17 mouse cellular contexts compared by ENCODE assay signal in the genomic region with DNA sequence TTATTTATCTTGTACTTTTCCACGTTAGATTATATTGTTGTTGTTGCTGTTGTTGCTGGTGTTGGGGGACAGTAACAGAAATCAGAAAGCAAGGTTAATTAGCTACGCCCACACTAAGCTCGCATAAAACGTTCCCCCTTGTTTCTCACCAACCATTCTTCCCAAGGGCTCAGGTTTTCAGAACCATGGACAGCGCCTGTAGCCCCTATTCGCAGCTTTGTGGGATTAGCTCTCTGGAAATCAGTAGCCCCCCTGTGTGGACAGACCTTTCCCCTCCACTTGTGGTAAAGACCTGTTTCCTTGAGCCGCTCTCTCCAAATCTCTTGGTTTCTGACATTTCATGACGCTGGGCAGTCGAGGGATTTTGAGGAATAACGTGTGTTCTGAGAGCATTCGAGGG. TPM values are rescaled to one million over a fixed set of nuclear protein-coding genes. Genes with fewer than 3 reads are reported as not detected.
A peak's percentile ranks its signal among the peaks of the same experiment; 100 is the strongest.
DNase-seq lines count a peak whose midpoint lies in the region; ATAC-seq and TF ChIP-seq lines count a peak whose summit lies in the region.
"Had no signal": no experiment of that assay in that cellular context is flagged by ENCODE, and none has a peak within 500 bp of the region (broad histone marks: within the 10 kb centered on the region; RNA-seq: fewer than 3 reads in every experiment).

No protein-coding gene starts in this region.

- no peak for TF ChIP-seq CTCF in lung, embryonic 14.5 days (IDR thresholded peaks at IDR 0.05; ENCODE audit: low read depth)

- no peak for ATAC-seq in lung, embryonic 14.5 days (ENCODE audit: insufficient read depth)
- ATAC-seq: lung, postnatal 0 days had no signal

- H3K4me1 ChIP-seq in lung, embryonic 14.5 days (ENCODE audit: insufficient read depth) = no peaks in the 10 kb centered on the region
- H3K4me1 ChIP-seq: embryonic facial prominence, embryonic 12.5 days; forebrain, embryonic 12.5 days; heart, embryonic 12.5 days; kidney, embryonic 15.5 days; midbrain, embryonic 12.5 days had no signal

- no peak overlapping the region for H3K4me2 ChIP-seq in lung, embryonic 14.5 days
- H3K4me2 ChIP-seq: embryonic facial prominence, embryonic 12.5 days; forebrain, embryonic 12.5 days; heart, embryonic 12.5 days; hindbrain, embryonic 14.5 days; kidney, embryonic 15.5 days; midbrain, embryonic 12.5 days had no signal

- H3K9me3 ChIP-seq in lung, embryonic 14.5 days (ENCODE audit: low read depth, low read length) = 0 out of 2 replicates have a peak, but pooled peaks cover 2% of the 10 kb centered on the region

- no peak overlapping the region for H3K9ac ChIP-seq in lung, embryonic 14.5 days
- H3K9ac ChIP-seq: embryonic facial prominence, embryonic 12.5 days; forebrain, embryonic 12.5 days; heart, embryonic 12.5 days; hindbrain, embryonic 14.5 days; kidney, embryonic 15.5 days; midbrain, embryonic 12.5 days had no signal

- H3K27ac ChIP-seq in lung, embryonic 14.5 days (ENCODE audit: low read depth) = no peak overlapping the region
- H3K27ac ChIP-seq: embryonic facial prominence, embryonic 12.5 days; forebrain, embryonic 12.5 days; hindbrain, embryonic 14.5 days; kidney, embryonic 15.5 days; midbrain, embryonic 12.5 days had no signal

- WGBS in lung, embryonic 14.5 days = 35% methylated on average over 11 of the region's 11 CpGs

- no peaks in the 10 kb centered on the region for H3K36me3 ChIP-seq in lung, embryonic 14.5 days (ENCODE audit: insufficient read depth)
- H3K36me3 ChIP-seq: embryonic facial prominence, embryonic 12.5 days; heart, embryonic 12.5 days; kidney, embryonic 15.5 days had no signal

- H3K4me3 ChIP-seq in lung, embryonic 14.5 days (ENCODE audit: low read depth, low read length) = no peak overlapping the region
- H3K4me3 ChIP-seq: embryonic facial prominence, embryonic 12.5 days; forebrain, embryonic 12.5 days; heart, embryonic 12.5 days; kidney, embryonic 15.5 days; midbrain, embryonic 12.5 days had no signal

- H3K27me3 ChIP-seq in lung, embryonic 14.5 days (ENCODE audit: insufficient read depth, low read length) = no peaks in the 10 kb centered on the region
- H3K27me3 ChIP-seq: embryonic facial prominence, embryonic 12.5 days; forebrain, embryonic 12.5 days; heart, embryonic 12.5 days; kidney, embryonic 15.5 days; midbrain, embryonic 12.5 days had no signal

- peak; percentile 42 for DNase-seq in adrenal gland, postnatal 10 days
- DNase-seq in adrenal gland, postnatal 4 days (ENCODE audit: low spot score in 2 of 2) = no peak
- peak; percentile 69 for DNase-seq in lung, embryonic 14.5 days
- DNase-seq in lung, postnatal 36 days = no peak
- peak; percentile 65 for DNase-seq in embryo, embryonic 11 days
- DNase-seq in mesoderm, embryonic 11.5 days (ENCODE audit: low read depth, low spot score) = peak; percentile 70
- DNase-seq in left cerebral cortex, adult 9 months (ENCODE audit: low spot score in 2 of 2) = no peak
- DNase-seq in cerebellum, adult 11-12 months = no peak
- DNase-seq: cerebellum, adult 18-20 months; gastrocnemius, postnatal 10 days had no signal

RNA-seq across cellular contexts. Expression of a gene that starts 45.9 kb away (rescaled TPM):
- 1 to 10 TPM; 2.8 to 2.9 TPM for total RNA-seq in adrenal gland, postnatal 10 days (2021)
- total RNA-seq in adrenal gland, postnatal 4 days (2021) = 1 to 10 TPM; 4.9 to 5.2 TPM
- polyA plus RNA-seq in lung, embryonic 14.5 days (2014; fragmentation: Nextera tagmentation; extraction: Ambion mirVana) = 0.18 and 0.39 TPM in 2 replicates

Comparison
In these comparisons a context has a peak if more than half of its experiments do, and no peak if none do; other contexts are left out.
1. DNase-seq: peak in adrenal gland, postnatal 10 days (single experiment), lung, embryonic 14.5 days (single experiment), embryo, embryonic 11 days (single experiment) and mesoderm, embryonic 11.5 days (single experiment); none in adrenal gland, postnatal 4 days (0 of 2), lung, postnatal 36 days (single experiment), left cerebral cortex, adult 9 months (0 of 2) and cerebellum, adult 11-12 months (single experiment).